Mouse (Mus musculus): ENCODE measurements around the gene Apba3. TPM values are rescaled to one million over a fixed set of nuclear protein-coding genes. Genes with fewer than 3 reads are reported as not detected.

The Apba3 gene
- polyA plus RNA-seq, 1 experiment from 2014 or later = 45.4 TPM

DNA sequence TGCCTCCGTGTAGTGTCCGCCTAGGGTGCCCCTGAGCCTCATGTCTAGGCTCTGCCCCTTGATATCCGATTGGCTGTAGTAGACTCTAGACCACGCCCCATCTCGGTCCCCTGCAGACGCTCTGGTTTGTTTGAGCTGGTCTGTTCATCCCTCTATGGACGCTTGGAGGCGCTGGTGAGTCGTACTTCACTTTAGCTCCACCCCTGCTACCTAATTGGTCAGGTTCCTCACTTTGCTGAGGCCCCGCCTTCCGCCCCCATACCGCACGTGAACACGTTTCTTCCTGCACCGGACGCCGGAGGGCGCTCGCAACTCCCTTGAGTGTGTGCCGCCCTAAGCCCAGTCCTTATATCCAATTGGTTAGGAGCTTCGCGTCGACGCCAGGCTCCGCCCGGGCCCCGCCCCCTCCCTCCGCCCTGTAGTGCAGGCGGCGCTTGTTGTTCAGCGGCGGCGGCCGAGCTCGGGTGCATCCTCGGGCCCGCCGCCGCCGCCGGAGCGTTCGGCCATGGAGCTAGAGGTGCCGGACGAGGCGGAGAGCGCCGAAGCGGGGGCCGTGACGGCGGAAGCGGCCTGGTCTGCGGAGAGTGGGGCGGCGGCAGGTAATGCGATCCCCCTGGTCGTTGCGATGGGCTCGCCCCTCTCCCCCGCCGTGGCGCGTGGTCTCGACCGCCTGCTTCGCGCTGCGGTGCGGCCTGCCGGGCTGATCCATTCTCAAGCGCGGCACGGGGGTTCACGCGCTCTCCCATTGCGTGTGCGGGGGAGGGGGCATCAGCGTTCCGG lies 26.0 kb downstream of the Apba3 start, which contains the start of gene Pip5k1c:
Gene Pip5k1c, plus strand, starts transcription at position 410 of the 780 bp plus-strand sequence.
- Histone ChIP-seq H3K4me3 (peak within 1 kb of the TSS; percentile 91), H3K9ac (peak within 1 kb of the TSS; percentile 90), H3K27me3 (replicated peaks) (peaks cover 36% of the 10 kb centered on the region), H3K4me2 (peak within 1 kb of the TSS; percentile 99), H3K4me1 (peaks cover 47% of the 10 kb centered on the region), H3K27ac (replicated peaks) (peak within 1 kb of the TSS; percentile 87), H3K36me3 (peaks cover 5% of the 10 kb centered on the region; the same call in 1 of the 2 replicates), H3K9me3 (no peaks in the 10 kb centered on the region)
- WGBS = under 1% methylated on average over 59 of the region's 80 CpGs
- ATAC-seq (ENCODE audit: extremely low read depth, insufficient number of reproducible peaks, low FRiP score, low TSS enrichment) = peak; percentile 92

DNA sequence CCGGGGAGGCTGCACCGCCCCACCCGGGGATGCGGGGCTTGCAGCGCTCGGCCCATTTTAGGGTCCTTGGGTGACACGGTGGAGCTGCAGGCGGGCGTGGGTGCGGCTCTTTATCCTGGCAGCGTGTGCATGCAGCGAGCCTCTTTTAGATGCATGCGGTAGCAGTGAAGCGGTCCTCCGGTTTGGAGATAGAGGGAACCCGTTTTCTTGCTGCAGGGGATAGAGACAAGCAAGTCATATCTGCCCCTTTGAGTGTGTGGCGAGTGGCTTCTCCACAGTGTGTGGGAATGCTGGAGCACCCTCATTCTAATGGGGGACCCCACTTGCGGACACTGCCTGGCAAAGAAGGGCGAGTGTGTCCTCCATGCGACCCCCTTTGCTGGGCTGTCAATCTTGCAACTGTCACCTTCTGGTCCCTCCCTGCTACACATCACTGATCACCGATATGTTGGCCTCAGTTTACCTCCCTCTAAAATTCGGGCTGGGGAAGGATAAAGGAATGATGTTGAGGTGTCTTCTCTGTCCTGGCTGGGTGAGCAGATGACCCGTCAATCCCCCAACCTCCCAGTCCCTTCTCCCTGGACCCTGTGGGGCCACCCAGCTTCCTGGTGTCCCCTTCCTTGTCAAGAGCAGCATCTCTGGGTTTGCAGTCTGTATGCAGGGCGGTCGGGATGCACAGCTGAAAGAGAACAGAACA lies 26.7 kb downstream of the Apba3 start:
- Histone ChIP-seq H3K4me2 (peak overlapping the region; percentile 99), H3K36me3 (peaks cover 5% of the 10 kb centered on the region; the same call in 1 of the 2 replicates), H3K4me1 (peaks cover 55% of the 10 kb centered on the region), H3K4me3 (peak overlapping the region; percentile 91), H3K27ac (replicated peaks) (peak overlapping the region; percentile 87), H3K9ac (peak overlapping the region; percentile 90), H3K27me3 (replicated peaks) (peaks cover 28% of the 10 kb centered on the region), H3K9me3 (no peaks in the 10 kb centered on the region)
- 5% methylated on average over 25 of the region's 25 CpGs for WGBS
- ATAC-seq (ENCODE audit: extremely low read depth, insufficient number of reproducible peaks, low FRiP score, low TSS enrichment) = peak; percentile 2; the same call in 1 of the 2 replicates

DNA sequence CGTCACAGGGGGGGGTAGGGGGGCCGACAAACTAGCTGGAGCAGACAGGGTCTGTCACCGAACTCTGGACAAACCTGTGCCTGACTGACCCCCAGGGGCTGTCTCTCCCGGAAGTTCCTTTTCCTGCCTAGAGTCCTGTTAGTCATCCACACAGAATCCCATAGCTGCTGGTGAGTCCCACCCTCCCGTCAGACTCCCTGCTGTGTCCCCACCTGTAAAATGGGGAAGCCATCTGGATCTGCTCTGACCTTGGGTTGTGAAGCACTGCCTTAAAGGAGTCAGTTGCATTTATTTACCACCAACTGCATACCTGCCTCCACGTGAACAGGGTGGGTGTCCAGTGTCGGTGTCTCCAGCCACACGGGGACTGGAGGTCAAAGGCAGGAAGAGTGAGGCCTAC lies 27.7 kb downstream of the Apba3 start:
- peaks cover 25% of the 10 kb centered on the region for H3K27me3 ChIP-seq (replicated peaks)
- peak overlapping the region; percentile 99 for H3K4me2 ChIP-seq
- no peak for ATAC-seq (ENCODE audit: extremely low read depth, insufficient number of reproducible peaks, low FRiP score, low TSS enrichment)
- H3K36me3 ChIP-seq = peaks cover 5% of the 10 kb centered on the region; the same call in 1 of the 2 replicates
- peak overlapping the region; percentile 28; the same call in 1 of the 2 replicates for H3K27ac ChIP-seq (replicated peaks)
- no peaks in the 10 kb centered on the region for H3K9me3 ChIP-seq
- peak overlapping the region; percentile 90 for H3K9ac ChIP-seq
- H3K4me1 ChIP-seq = peaks cover 63% of the 10 kb centered on the region
- H3K4me3 ChIP-seq = peak overlapping the region; percentile 91
- 41% methylated on average over 8 of the region's 8 CpGs for WGBS

DNA sequence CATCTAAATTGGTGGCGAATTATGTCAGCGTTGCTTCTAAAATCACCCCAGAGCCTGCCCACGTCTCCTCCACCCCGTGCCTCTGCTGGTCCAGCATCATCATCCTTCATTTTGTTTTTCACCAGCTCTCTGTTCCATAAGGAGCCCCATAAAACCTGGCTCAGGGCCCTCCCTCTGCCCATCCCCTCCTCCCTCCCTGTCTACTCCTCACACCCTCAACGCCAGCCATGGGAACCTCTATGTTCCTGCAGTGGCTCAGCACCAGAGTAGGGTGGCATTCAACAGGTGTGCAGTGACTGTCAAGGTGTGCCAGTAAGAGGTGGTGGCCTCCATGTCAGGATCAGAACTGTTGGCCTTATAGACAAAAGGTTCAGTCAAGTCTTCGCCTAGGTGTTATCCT lies 28.4 kb downstream of the Apba3 start:
- Histone ChIP-seq H3K27ac (replicated peaks) (no peak overlapping the region), H3K9ac (peak overlapping the region; percentile 90), H3K9me3 (no peaks in the 10 kb centered on the region), H3K4me3 (no peak overlapping the region), H3K27me3 (replicated peaks) (peaks cover 17% of the 10 kb centered on the region), H3K36me3 (peaks cover 5% of the 10 kb centered on the region; the same call in 1 of the 2 replicates), H3K4me2 (peak overlapping the region; percentile 99; the same call in 1 of the 2 replicates), H3K4me1 (peaks cover 69% of the 10 kb centered on the region)
- 89% methylated on average over 6 of the region's 6 CpGs for WGBS
- ATAC-seq (ENCODE audit: extremely low read depth, insufficient number of reproducible peaks, low FRiP score, low TSS enrichment) = no peak

DNA sequence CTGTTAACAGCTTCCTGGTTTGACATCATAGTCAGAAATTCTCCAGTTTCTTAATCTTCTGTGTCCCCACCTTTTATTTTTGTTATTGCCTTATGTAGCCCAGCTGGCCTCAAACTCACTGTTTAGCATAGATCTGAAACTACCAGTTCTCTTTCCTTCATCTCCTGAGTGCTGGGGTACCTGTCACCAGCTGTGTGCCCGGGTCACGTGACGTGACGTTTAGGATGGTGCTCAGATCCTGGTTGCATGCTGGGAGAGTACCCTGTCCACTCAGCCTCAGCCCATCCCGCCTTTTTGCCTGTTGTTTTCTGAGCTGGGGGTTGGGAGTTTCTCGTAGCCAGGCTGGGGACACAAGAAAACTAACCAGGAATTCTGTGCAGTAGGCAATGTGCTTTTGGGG lies 30.5 kb downstream of the Apba3 start:
- ATAC-seq (ENCODE audit: extremely low read depth, insufficient number of reproducible peaks, low FRiP score, low TSS enrichment) = no peak
- 77% methylated on average over 6 of the region's 6 CpGs for WGBS
- H3K4me1 ChIP-seq = peaks cover 80% of the 10 kb centered on the region
- H3K27me3 ChIP-seq (replicated peaks) = no peaks in the 10 kb centered on the region
- H3K9me3 ChIP-seq = no peaks in the 10 kb centered on the region
- H3K9ac ChIP-seq = peak overlapping the region; percentile 69
- peak overlapping the region; percentile 77 for H3K27ac ChIP-seq (replicated peaks)
- peak overlapping the region; percentile 26; the same call in 1 of the 2 replicates for H3K4me2 ChIP-seq
- H3K4me3 ChIP-seq = no peak overlapping the region
- peaks cover 5% of the 10 kb centered on the region; the same call in 1 of the 2 replicates for H3K36me3 ChIP-seq

DNA sequence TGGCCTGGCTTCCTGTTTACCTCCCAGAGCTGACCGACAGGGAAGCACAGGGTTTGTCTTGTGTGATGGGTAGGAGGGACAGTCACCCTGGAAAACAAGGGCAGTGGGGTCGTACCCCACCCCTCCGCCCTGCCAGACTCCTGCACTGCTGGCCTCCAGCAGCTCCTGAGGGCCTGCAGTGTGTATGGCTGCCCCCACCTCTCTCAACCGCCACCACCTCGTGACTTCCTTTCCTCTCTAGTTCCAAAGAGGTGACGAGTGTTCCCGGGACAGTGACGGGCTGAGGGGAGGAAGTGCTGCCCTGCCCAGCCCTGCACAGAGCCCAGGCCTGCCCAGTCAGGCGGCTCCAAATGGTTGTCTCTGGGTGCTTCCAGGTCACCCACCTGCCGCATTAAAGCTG lies 31.1 kb downstream of the Apba3 start:
- no peak overlapping the region for H3K4me3 ChIP-seq
- no peaks in the 10 kb centered on the region for H3K27me3 ChIP-seq (replicated peaks)
- H3K36me3 ChIP-seq = peaks cover 5% of the 10 kb centered on the region; the same call in 1 of the 2 replicates
- WGBS = 30% methylated on average over 10 of the region's 10 CpGs
- peak overlapping the region; percentile 77 for H3K27ac ChIP-seq (replicated peaks)
- peak overlapping the region; percentile 26 for H3K4me2 ChIP-seq
- peak overlapping the region; percentile 69 for H3K9ac ChIP-seq
- no peaks in the 10 kb centered on the region for H3K9me3 ChIP-seq
- ATAC-seq (ENCODE audit: extremely low read depth, insufficient number of reproducible peaks, low FRiP score, low TSS enrichment) = no peak
- H3K4me1 ChIP-seq = peaks cover 86% of the 10 kb centered on the region

DNA sequence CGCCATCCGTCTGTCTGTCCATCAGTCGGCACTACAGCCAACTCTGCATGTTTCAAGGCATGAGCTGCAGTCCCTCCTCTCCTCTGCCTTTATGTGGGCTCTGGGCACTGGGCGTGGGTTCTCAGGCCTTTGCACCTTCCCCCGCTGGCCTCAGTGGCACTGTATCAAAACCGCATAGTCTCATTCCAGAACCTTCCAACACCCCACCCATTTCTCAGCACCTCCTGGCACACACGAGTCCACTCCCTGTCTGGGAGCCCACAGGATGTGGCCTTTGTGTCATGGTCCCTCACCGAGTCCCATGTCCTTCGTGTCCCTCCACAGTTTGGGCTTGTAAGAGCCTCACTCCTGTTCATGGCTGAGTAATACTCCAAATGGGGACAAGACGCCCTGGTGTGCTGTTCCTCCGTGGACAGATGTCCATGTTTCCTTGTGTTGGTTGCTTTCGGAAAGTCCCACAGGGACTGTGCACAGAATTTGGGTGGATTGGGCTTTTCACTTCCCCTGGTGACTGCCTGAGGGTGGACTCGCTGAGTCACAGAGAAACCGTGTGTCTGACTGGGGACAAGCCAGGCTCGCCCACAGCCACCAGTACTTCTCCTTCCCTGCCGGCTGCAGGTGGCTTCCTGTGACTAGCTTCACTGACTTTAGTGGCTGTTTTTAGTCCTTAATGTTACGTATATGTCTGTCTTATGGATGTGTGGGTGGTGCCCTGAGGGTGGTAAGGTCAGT lies 31.8 kb downstream of the Apba3 start:
- Histone ChIP-seq H3K4me2 (peak overlapping the region; percentile 26), H3K9me3 (no peaks in the 10 kb centered on the region), H3K4me3 (no peak overlapping the region), H3K36me3 (peaks cover 5% of the 10 kb centered on the region; the same call in 1 of the 2 replicates), H3K27me3 (replicated peaks) (no peaks in the 10 kb centered on the region), H3K27ac (replicated peaks) (peak overlapping the region; percentile 77), H3K4me1 (peaks cover 92% of the 10 kb centered on the region), H3K9ac (no peak overlapping the region)
- no peak for ATAC-seq (ENCODE audit: extremely low read depth, insufficient number of reproducible peaks, low FRiP score, low TSS enrichment)
- WGBS = 88% methylated on average over 17 of the region's 17 CpGs

DNA sequence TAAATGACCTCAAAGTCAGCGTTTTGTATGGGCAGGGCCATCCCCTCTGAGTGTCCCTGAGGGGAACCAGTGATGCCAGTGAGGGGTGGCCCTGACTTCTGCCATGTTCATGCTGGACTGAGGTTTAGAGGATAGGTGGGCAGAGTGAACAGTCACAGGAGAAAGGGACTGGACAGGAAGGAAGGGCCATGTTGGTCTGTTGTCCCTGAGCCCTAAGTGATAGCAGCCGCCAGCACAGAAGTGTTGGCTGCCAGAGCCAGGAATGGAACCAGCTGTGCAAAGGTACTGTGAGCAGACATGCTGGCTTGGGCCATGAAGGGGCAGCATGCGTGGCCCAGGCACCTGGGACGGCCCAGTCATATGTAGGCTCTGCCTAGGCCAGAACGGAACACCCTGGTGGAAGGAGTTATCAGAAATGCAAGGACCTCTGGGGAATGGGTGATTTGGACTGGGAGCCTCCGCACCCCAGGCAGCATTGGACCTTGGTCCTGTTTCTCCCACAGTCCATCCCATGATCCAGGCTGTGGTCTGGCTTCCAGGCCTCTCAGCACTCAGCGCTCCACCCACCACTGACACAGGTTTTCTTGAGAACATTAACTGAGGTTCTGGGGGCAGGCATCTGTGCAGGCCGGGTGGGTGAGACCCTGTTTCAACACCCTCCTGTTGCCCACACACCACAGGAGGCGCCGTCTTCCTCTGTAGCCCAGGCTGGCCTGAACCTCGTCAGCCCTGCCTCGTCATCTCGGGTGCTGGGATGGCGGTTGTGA lies 33.0 kb downstream of the Apba3 start:
- Histone ChIP-seq H3K4me1 (peaks cover 92% of the 10 kb centered on the region), H3K4me2 (no peak overlapping the region), H3K9ac (peak overlapping the region; percentile 64), H3K27me3 (replicated peaks) (no peaks in the 10 kb centered on the region), H3K27ac (replicated peaks) (peak overlapping the region; percentile 36; the same call in 1 of the 2 replicates), H3K9me3 (no peaks in the 10 kb centered on the region), H3K36me3 (peaks cover 5% of the 10 kb centered on the region; the same call in 1 of the 2 replicates), H3K4me3 (no peak overlapping the region)
- 80% methylated on average over 14 of the region's 14 CpGs for WGBS
- no peak for ATAC-seq (ENCODE audit: extremely low read depth, insufficient number of reproducible peaks, low FRiP score, low TSS enrichment)

DNA sequence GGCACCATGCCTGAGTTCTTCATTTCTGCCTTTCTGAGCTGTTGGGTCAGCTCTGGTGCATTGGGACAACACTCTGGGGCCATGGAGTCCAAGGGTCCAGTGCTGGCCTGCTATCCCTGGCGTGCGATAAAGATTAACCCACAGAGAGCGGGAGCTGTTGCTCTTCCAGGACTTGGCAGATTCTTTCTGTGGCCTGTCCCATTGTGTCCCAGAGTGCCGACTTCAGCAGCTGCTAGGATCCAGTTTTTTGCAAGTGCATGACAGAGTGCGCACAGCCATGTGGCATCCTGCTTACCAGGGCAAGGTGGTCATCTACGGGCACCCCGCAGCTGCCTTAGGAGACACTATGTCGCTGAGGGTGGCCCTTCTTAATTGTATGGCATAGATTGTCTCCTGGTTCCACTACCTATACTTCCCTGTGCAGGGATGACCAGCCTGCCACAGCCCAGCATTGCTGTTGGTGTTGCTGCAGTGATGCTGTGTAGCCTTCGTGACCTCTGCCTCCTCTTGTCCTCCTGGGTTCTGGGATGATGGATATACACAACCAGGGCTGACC lies 33.7 kb downstream of the Apba3 start:
- Histone ChIP-seq H3K4me1 (peaks cover 89% of the 10 kb centered on the region), H3K4me3 (no peak overlapping the region), H3K27ac (replicated peaks) (0 out of 2 replicates have a peak overlapping the region, but pooled peaks have one; percentile 17), H3K9me3 (no peaks in the 10 kb centered on the region), H3K36me3 (peaks cover 5% of the 10 kb centered on the region; the same call in 1 of the 2 replicates), H3K27me3 (replicated peaks) (no peaks in the 10 kb centered on the region), H3K9ac (peak overlapping the region; percentile 64), H3K4me2 (no peak overlapping the region)
- 67% methylated on average over 9 of the region's 9 CpGs for WGBS
- no peak for ATAC-seq (ENCODE audit: extremely low read depth, insufficient number of reproducible peaks, low FRiP score, low TSS enrichment)

DNA sequence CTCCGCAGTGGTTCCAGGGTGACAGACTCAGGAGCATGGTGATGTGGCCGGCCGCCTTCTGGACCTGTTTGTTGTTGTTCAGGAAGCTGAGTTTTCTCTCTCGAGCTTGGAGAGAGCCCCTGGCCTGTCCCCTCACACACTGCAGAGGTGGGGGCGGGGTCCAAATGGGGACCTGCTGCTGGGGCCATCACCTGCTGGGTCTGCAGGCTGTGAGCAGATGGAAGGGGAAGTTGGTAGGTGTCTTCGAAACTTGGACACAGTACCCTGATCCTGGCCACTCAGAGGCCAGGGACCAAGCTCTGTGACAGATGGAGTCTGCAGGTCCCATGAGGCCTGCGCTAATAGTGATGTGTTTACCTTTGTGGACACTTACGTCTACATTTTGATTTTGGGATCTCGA lies 34.6 kb downstream of the Apba3 start:
- H3K36me3 ChIP-seq = peaks cover 14% of the 10 kb centered on the region
- no peak overlapping the region for H3K4me2 ChIP-seq
- peak overlapping the region; percentile 17; the same call in 1 of the 2 replicates for H3K27ac ChIP-seq (replicated peaks)
- WGBS = 80% methylated on average over 9 of the region's 9 CpGs
- H3K4me3 ChIP-seq = no peak overlapping the region
- ATAC-seq (ENCODE audit: extremely low read depth, insufficient number of reproducible peaks, low FRiP score, low TSS enrichment) = no peak
- no peaks in the 10 kb centered on the region for H3K27me3 ChIP-seq (replicated peaks)
- no peaks in the 10 kb centered on the region for H3K9me3 ChIP-seq
- peak overlapping the region; percentile 64; the same call in 1 of the 2 replicates for H3K9ac ChIP-seq
- H3K4me1 ChIP-seq = peaks cover 82% of the 10 kb centered on the region
